Mouse (Mus musculus) central nervous system, embryonic 11.5 days (tissue): Measurements from ENCODE around the gene Polr2f. TPM values are rescaled to one million over a fixed set of nuclear protein-coding genes. Genes with fewer than 3 reads are reported as not detected.

Source experiments
- polyA plus RNA-seq: library from polyadenylated mRNA; depleted of rRNA; stranded (reverse); fragments of >200 nt; gene quantifications from 2 replicates; pipeline ENCODE4 v1.2.3, GENCODE M21; 2012; rRNA removed

The Polr2f gene
- polyA plus RNA-seq: 211 and 410 TPM in 2 replicates

GRCm38 (mm10) chr15:79140866-79141565 is at the start of gene Polr2f, which contains the start of gene 1700088E04Rik:
TSS of gene Polr2f (plus strand) at chr15:79141009.
TSS of gene 1700088E04Rik (minus strand) at chr15:79141253.

GRCm38 (mm10) chr15:79108421-79109320 is 32.1 kb upstream of the Polr2f start, which contains the start of gene Micall1:
TSS of gene Micall1 (plus strand) at chr15:79108898.

GRCm38 (mm10) chr15:79165140-79165539 is 24.3 kb downstream of the Polr2f start, which contains the start of gene Sox10:
TSS of gene Sox10 (minus strand) at chr15:79165240.

Other genes starting within 250 kb of the Polr2f start
- gene Gm49510, start 241.3 kb upstream of the Polr2f start, polyA plus RNA-seq: 0.06 TPM in 2 replicates
- 17.2 and 36.7 TPM in 2 replicates for gene Sh3bp1, start 241.2 kb upstream of the Polr2f start, polyA plus RNA-seq
- 36.2 and 38.7 TPM in 2 replicates for gene Pdxp, start 227.1 kb upstream of the Polr2f start, polyA plus RNA-seq
- 294 and 553 TPM in 2 replicates for gene Lgals1, start 214.3 kb upstream of the Polr2f start, polyA plus RNA-seq
- gene Nol12, start 206.1 kb upstream of the Polr2f start, polyA plus RNA-seq: 36.5 and 40.1 TPM in 2 replicates
- gene Triobp, start 193.3 kb upstream of the Polr2f start, polyA plus RNA-seq: 51.7 and 58.0 TPM in 2 replicates
- 366 and 397 TPM in 2 replicates for gene H1f0, start 112.6 kb upstream of the Polr2f start, polyA plus RNA-seq
- gene Galr3, start 99.1 kb upstream of the Polr2f start, polyA plus RNA-seq: 0.18 and 0.24 TPM in 2 replicates
- 39.7 and 53.6 TPM in 2 replicates for gene Ankrd54, start 78.1 kb upstream of the Polr2f start, polyA plus RNA-seq
- gene Eif3l, start 65.8 kb upstream of the Polr2f start, polyA plus RNA-seq: 143 and 242 TPM in 2 replicates
- 18.6 and 19.1 TPM in 2 replicates for gene Micall1, start 32.1 kb upstream of the Polr2f start, polyA plus RNA-seq
- gene 1700088E04Rik, start 244 bp downstream of the Polr2f start, polyA plus RNA-seq: 7.1 and 8.2 TPM in 2 replicates
- gene Sox10, start 24.2 kb downstream of the Polr2f start, polyA plus RNA-seq: 4.5 and 20.6 TPM in 2 replicates
- gene Pick1, start 88.2 kb downstream of the Polr2f start, polyA plus RNA-seq: 73.7 and 74.5 TPM in 2 replicates
- 0.86 and 1.3 TPM in 2 replicates for gene Gm49486, start 88.4 kb downstream of the Polr2f start, polyA plus RNA-seq
- 0.02 and 0.04 TPM in 2 replicates for gene Slc16a8, start 113.8 kb downstream of the Polr2f start, polyA plus RNA-seq
- 1.3 and 2.3 TPM in 2 replicates for gene Baiap2l2, start 144.5 kb downstream of the Polr2f start, polyA plus RNA-seq
- 40.8 and 58.6 TPM in 2 replicates for gene Pla2g6, start 187.4 kb downstream of the Polr2f start, polyA plus RNA-seq
- 2.8 and 3.6 TPM in 2 replicates for gene Maff, start 205.6 kb downstream of the Polr2f start, polyA plus RNA-seq